Comparison of ENCODE assay signal across 9 mouse cellular contexts in genomic region chr13:29034444-29034843, GRCm38 (mm10).
DNase-seq lines count a peak whose midpoint lies in the region; ATAC-seq lines count a peak whose summit lies in the region.
"Had no signal": no experiment of that assay in that cellular context is flagged by ENCODE, and none has a peak within 500 bp of the region (broad histone marks: within the 10 kb centered on the region; RNA-seq: fewer than 3 reads in every experiment).

No protein-coding gene starts in this region.

- no peaks in the 10 kb centered on the region for H3K27me3 ChIP-seq in hindbrain, embryonic 10.5 days (ENCODE audit: insufficient read depth, poor library complexity, severe bottlenecking)
- no peaks in the 10 kb centered on the region for H3K27me3 ChIP-seq in liver, embryonic 16.5 days (ENCODE audit: control insufficient read depth, insufficient read depth, low read depth, low read length)
- H3K27me3 ChIP-seq in neural tube, embryonic 14.5 days (ENCODE audit: control insufficient read depth, insufficient read depth, low read length), result no peaks in the 10 kb centered on the region

- peak overlapping the region; percentile 73 for H3K27ac ChIP-seq in hindbrain, embryonic 10.5 days
- H3K27ac ChIP-seq in liver, embryonic 16.5 days (ENCODE audit: low read length), result no peak overlapping the region
- H3K27ac ChIP-seq in neural tube, embryonic 14.5 days (ENCODE audit: low read depth, low read length), result no peak overlapping the region

- H3K4me2 ChIP-seq in liver, embryonic 16.5 days (ENCODE audit: low read depth, low read length), result no peak overlapping the region
- no peak overlapping the region for H3K4me2 ChIP-seq in neural tube, embryonic 14.5 days (ENCODE audit: low read depth, low read length)

- H3K4me1 ChIP-seq in hindbrain, embryonic 10.5 days (replicated peaks), result peaks cover 15% of the 10 kb centered on the region
- H3K4me1 ChIP-seq in liver, embryonic 16.5 days (ENCODE audit: control insufficient read depth, low read depth, low read length), result no peaks in the 10 kb centered on the region
- H3K4me1 ChIP-seq in neural tube, embryonic 14.5 days (ENCODE audit: control insufficient read depth, insufficient read depth, low read length), result no peaks in the 10 kb centered on the region

- 62% methylated on average over 8 of the region's 8 CpGs for WGBS in hindbrain, embryonic 10.5 days
- WGBS in liver, embryonic 16.5 days (ENCODE audit: insufficient replicate concordance), result 55% methylated on average over 8 of the region's 8 CpGs
- 47% methylated on average over 8 of the region's 8 CpGs for WGBS in neural tube, embryonic 14.5 days

- no peaks in the 10 kb centered on the region for H3K9me3 ChIP-seq in hindbrain, embryonic 10.5 days
- no peaks in the 10 kb centered on the region for H3K9me3 ChIP-seq in liver, embryonic 16.5 days (replicated peaks; ENCODE audit: control insufficient read depth, low read length)
- H3K9me3 ChIP-seq in neural tube, embryonic 14.5 days (ENCODE audit: control insufficient read depth, low read length), result no peaks in the 10 kb centered on the region

- intact Hi-C loops in heart, postnatal 10 days (cut with DNase I), result no loop called here

- H3K9ac ChIP-seq in liver, embryonic 16.5 days (ENCODE audit: low read depth, low read length), result no peak overlapping the region
- no peak overlapping the region for H3K9ac ChIP-seq in neural tube, embryonic 14.5 days (replicated peaks; ENCODE audit: low read depth, low read length)

- no peaks in the 10 kb centered on the region for H3K36me3 ChIP-seq in hindbrain, embryonic 10.5 days
- no peaks in the 10 kb centered on the region for H3K36me3 ChIP-seq in liver, embryonic 16.5 days (ENCODE audit: control insufficient read depth, insufficient read depth)
- no peaks in the 10 kb centered on the region for H3K36me3 ChIP-seq in neural tube, embryonic 14.5 days (ENCODE audit: control insufficient read depth, insufficient read depth, low read length)

- no peak overlapping the region for H3K4me3 ChIP-seq in hindbrain, embryonic 10.5 days
- H3K4me3 ChIP-seq in liver, embryonic 16.5 days (ENCODE audit: low read depth, low read length), result no peak overlapping the region
- H3K4me3 ChIP-seq in neural tube, embryonic 14.5 days (ENCODE audit: low read depth, low read length), result no peak overlapping the region
- H3K4me3 ChIP-seq: erythroblast, embryonic 14.5 days had no signal

- peak; percentile 69 for ATAC-seq in liver, embryonic 16.5 days (ENCODE audit: low read depth)
- ATAC-seq in neural tube, embryonic 14.5 days (ENCODE audit: low read depth), result peak; percentile 61; the same call in 1 of the 2 replicates

- peak; percentile 73 for DNase-seq in heart, adult 11 months
- DNase-seq in heart, postnatal 10 days, result no peak
- no peak for DNase-seq in hindbrain, embryonic 10.5 days (ENCODE audit: low spot score)
- DNase-seq in adipocyte (ENCODE audit: low spot score), result no peak
- no peak for DNase-seq in adrenal gland, adult 18-20 months (ENCODE audit: low spot score in 2 of 2)
- DNase-seq in urinary bladder, adult 18-20 months (ENCODE audit: low spot score in 2 of 2), result no peak
